8 mouse cellular contexts compared by ENCODE assay signal in the genomic region with DNA sequence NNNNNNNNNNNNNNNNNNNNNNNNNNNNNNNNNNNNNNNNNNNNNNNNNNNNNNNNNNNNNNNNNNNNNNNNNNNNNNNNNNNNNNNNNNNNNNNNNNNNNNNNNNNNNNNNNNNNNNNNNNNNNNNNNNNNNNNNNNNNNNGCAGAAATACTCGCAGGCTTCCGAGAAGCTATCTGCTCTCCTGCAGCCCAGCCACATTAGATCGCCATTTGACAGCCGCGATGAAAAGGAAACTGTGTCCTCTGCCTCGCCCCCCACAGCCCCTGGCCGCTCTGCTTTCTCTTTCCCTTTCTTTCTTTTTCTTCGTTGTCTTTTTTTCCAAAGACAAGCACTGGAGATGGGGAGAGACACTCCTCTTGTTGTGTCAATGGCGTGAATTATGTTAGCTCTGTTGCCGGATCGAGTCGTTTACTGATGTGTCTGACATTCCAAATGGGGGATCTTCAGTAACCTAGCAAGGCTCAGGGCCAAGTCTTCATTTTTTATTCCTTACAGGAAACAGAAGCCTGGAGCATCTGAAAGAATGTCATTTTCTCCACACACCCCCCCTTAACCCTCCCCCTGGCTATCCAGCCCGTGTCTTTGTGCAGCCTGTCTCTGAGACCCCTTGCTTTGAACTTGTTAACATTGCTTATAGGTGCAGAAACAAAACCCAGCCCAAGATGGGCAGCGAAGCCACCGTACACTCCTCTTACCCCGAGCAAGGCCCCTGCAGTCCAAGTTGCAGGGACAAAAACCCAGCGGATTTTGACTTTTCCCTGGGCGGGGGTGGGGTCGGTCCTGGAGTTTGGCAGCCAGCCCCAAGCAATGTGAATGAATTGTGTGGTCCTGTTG.
DNase-seq lines count a peak whose midpoint lies in the region; ATAC-seq and TF ChIP-seq lines count a peak whose summit lies in the region.

No protein-coding gene starts in this region.

- ATAC-seq in kidney, postnatal 0 days (replicated peaks; ENCODE audit: low FRiP score, low read depth): no peak; the same call in 1 of the 2 replicates
- no peak for ATAC-seq in embryonic facial prominence, embryonic 11.5 days (replicated peaks; ENCODE audit: insufficient number of reproducible peaks, low FRiP score, low TSS enrichment, low read depth)
- peak; percentile 82 for ATAC-seq in hindbrain, embryonic 13.5 days (ENCODE audit: low FRiP score)
- peak; percentile 75 for ATAC-seq in midbrain, embryonic 15.5 days (replicated peaks)
- ATAC-seq in megakaryocyte-erythroid progenitor cell, adult 5-6 weeks (replicated peaks; ENCODE audit: low FRiP score, low TSS enrichment, poor library complexity, severe bottlenecking): no peak
- no peak for ATAC-seq in monocyte, adult 5-6 weeks (replicated peaks; ENCODE audit: insufficient number of reproducible peaks, low FRiP score, low TSS enrichment, poor library complexity, severe bottlenecking)

- DNase-seq in kidney, postnatal 0 days (ENCODE audit: low spot score): peak; percentile 22
- no peak for DNase-seq in kidney, adult 11 months
- DNase-seq in embryonic facial prominence, embryonic 11.5 days (ENCODE audit: low spot score): peak; percentile 12
- DNase-seq in gastrocnemius, adult 18-20 months (ENCODE audit: low spot score): no peak

- WGBS in kidney, postnatal 0 days: 5% methylated on average over 19 of the region's 19 CpGs
- 7% methylated on average over 19 of the region's 19 CpGs for WGBS in embryonic facial prominence, embryonic 11.5 days
- 2% methylated on average over 19 of the region's 19 CpGs for WGBS in hindbrain, embryonic 13.5 days
- WGBS in midbrain, embryonic 15.5 days: 2% methylated on average over 19 of the region's 19 CpGs

- H3K9me3 ChIP-seq in kidney, postnatal 0 days (replicated peaks; ENCODE audit: low read length): no peaks in the 10 kb centered on the region
- no peaks in the 10 kb centered on the region for H3K9me3 ChIP-seq in embryonic facial prominence, embryonic 11.5 days (replicated peaks; ENCODE audit: control insufficient read depth, low read length)
- no peaks in the 10 kb centered on the region for H3K9me3 ChIP-seq in hindbrain, embryonic 13.5 days
- H3K9me3 ChIP-seq in midbrain, embryonic 15.5 days: no peaks in the 10 kb centered on the region

- no peaks in the 10 kb centered on the region for H3K36me3 ChIP-seq in kidney, postnatal 0 days (ENCODE audit: insufficient read depth, low read length)
- no peaks in the 10 kb centered on the region for H3K36me3 ChIP-seq in embryonic facial prominence, embryonic 11.5 days (replicated peaks; ENCODE audit: control insufficient read depth, insufficient read depth, low read depth, low read length)
- H3K36me3 ChIP-seq in hindbrain, embryonic 13.5 days: no peaks in the 10 kb centered on the region
- no peaks in the 10 kb centered on the region for H3K36me3 ChIP-seq in midbrain, embryonic 15.5 days (replicated peaks)

- H3K4me2 ChIP-seq in kidney, postnatal 0 days (ENCODE audit: low read length): peak overlapping the region; percentile 52
- H3K4me2 ChIP-seq in embryonic facial prominence, embryonic 11.5 days (ENCODE audit: low read depth, low read length): peak overlapping the region; percentile 38
- peak overlapping the region; percentile 61 for H3K4me2 ChIP-seq in hindbrain, embryonic 13.5 days
- peak overlapping the region; percentile 50 for H3K4me2 ChIP-seq in midbrain, embryonic 15.5 days

- H3K4me1 ChIP-seq in kidney, postnatal 0 days (replicated peaks; ENCODE audit: insufficient read depth, low read length): peaks cover 7% of the 10 kb centered on the region; the same call in 1 of the 2 replicates
- no peaks in the 10 kb centered on the region; the same call in 1 of the 2 replicates for H3K4me1 ChIP-seq in embryonic facial prominence, embryonic 11.5 days (ENCODE audit: control insufficient read depth, insufficient read depth, low read length)
- H3K4me1 ChIP-seq in hindbrain, embryonic 13.5 days (replicated peaks): peaks cover 21% of the 10 kb centered on the region
- peaks cover 23% of the 10 kb centered on the region for H3K4me1 ChIP-seq in midbrain, embryonic 15.5 days

- no peak overlapping the region for H3K27ac ChIP-seq in kidney, postnatal 0 days
- no peak overlapping the region for H3K27ac ChIP-seq in embryonic facial prominence, embryonic 11.5 days (replicated peaks; ENCODE audit: low read depth, low read length)
- no peak overlapping the region for H3K27ac ChIP-seq in hindbrain, embryonic 13.5 days
- peak overlapping the region; percentile 40 for H3K27ac ChIP-seq in midbrain, embryonic 15.5 days

- no peak for TF ChIP-seq CTCF in kidney, postnatal 0 days (IDR thresholded peaks at IDR 0.05; ENCODE audit: low read depth)

- H3K4me3 ChIP-seq in kidney, postnatal 0 days (replicated peaks; ENCODE audit: low read depth, low read length): peak overlapping the region; percentile 37
- H3K4me3 ChIP-seq in embryonic facial prominence, embryonic 11.5 days (ENCODE audit: low read depth, low read length): peak overlapping the region; percentile 12; the same call in 1 of the 2 replicates
- H3K4me3 ChIP-seq in hindbrain, embryonic 13.5 days: peak overlapping the region; percentile 38
- peak overlapping the region; percentile 36 for H3K4me3 ChIP-seq in midbrain, embryonic 15.5 days

- H3K27me3 ChIP-seq in kidney, postnatal 0 days (ENCODE audit: insufficient read depth, low read length): 0 out of 2 replicates have a peak, but pooled peaks cover 3% of the 10 kb centered on the region
- 0 out of 2 replicates have a peak, but pooled peaks cover 3% of the 10 kb centered on the region for H3K27me3 ChIP-seq in embryonic facial prominence, embryonic 11.5 days (ENCODE audit: control insufficient read depth, insufficient read depth, low read length)
- peaks cover 85% of the 10 kb centered on the region for H3K27me3 ChIP-seq in hindbrain, embryonic 13.5 days
- H3K27me3 ChIP-seq in midbrain, embryonic 15.5 days (replicated peaks): peaks cover 8% of the 10 kb centered on the region; the same call in 1 of the 2 replicates

- H3K9ac ChIP-seq in kidney, postnatal 0 days (ENCODE audit: low read depth, low read length): no peak overlapping the region
- no peak overlapping the region; the same call in 1 of the 2 replicates for H3K9ac ChIP-seq in embryonic facial prominence, embryonic 11.5 days (replicated peaks; ENCODE audit: low read length)
- peak overlapping the region; percentile 60 for H3K9ac ChIP-seq in hindbrain, embryonic 13.5 days
- H3K9ac ChIP-seq in midbrain, embryonic 15.5 days: peak overlapping the region; percentile 38

Comparison
In these comparisons a context has a peak if more than half of its experiments do, and no peak if none do; other contexts are left out.
1. DNase-seq: peak in kidney, postnatal 0 days (single experiment) and embryonic facial prominence, embryonic 11.5 days (single experiment); none in kidney, adult 11 months (single experiment) and gastrocnemius, adult 18-20 months (single experiment).
2. ATAC-seq: peak in hindbrain, embryonic 13.5 days (single experiment) and midbrain, embryonic 15.5 days (single experiment); none in kidney, postnatal 0 days (single experiment), embryonic facial prominence, embryonic 11.5 days (single experiment), megakaryocyte-erythroid progenitor cell, adult 5-6 weeks (single experiment) and monocyte, adult 5-6 weeks (single experiment).
3. H3K9ac ChIP-seq: peak in hindbrain, embryonic 13.5 days (single experiment) and midbrain, embryonic 15.5 days (single experiment); none in kidney, postnatal 0 days (single experiment) and embryonic facial prominence, embryonic 11.5 days (single experiment).
4. Peak in every context shown above with its lines, with median percentiles within 50 percentile points of each other: H3K4me2 ChIP-seq and H3K4me3 ChIP-seq.